Mouse (Mus musculus) kidney, postnatal 36 days (tissue): ENCODE data around the gene Zfp958.
A peak's percentile ranks its signal among the peaks of the same experiment; 100 is the strongest.
"Not testable (repeated sequence)": the region's sequence is repeated elsewhere in the genome, so short reads cannot be mapped to it uniquely, and the experiment has no call there.

ENCODE experiments used
- DNase-seq, 2 experiments: peaks; one replicate each; pipeline ENCODE4 v3.0.0; 2021 to 2022; ENCODE audit warnings: mixed read lengths in 2 of 2

Zfp958 gene

DNA sequence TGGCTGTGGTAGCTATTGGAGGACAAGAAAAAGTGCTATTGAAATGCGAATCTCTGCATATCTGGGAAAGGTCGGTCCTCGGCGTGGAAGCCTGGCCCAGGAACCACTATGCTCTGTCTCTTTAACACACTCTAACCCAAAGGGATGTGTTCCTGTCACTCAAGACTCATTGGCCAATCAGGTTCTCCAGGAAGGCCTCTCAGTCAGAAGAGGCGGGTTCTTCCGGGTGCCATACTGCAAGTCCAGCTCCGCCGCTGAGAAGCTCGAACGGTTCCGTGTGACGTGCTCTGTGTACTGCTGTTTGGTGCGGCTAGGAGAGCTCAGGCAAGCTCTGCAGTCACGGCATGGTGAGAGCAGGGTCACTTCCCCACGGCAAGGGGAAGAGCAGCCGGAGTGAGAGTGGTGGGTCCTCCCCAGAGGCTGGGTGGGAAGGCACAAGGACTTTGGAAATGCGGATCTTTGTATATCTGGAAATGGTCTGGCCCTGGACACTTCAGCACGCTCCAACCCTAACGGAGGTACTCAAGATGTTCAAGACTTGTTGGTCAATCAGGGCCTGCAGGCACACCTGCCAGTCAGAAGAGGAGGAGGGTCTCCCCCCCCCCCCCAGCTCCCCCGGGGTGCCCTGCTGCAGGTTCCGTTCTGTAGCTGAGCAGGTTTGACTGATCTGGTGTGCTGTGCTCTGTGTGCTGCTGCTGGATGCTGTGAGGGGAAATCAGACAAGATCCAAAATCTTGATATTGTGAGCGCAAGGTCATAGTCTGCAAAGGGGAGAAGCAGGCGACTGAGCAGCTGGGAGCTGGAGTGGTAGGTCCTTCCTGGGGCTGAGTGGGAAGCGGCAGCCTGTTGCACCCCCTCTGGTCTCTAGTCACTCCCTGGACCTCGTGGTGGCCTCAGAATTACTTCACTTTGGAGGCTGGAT lies at the start of gene Zfp958:
TSS of gene Zfp958 (plus strand) at position 236 of the 922 bp plus-strand sequence.
- DNase-seq: peak; percentile 95 to 99

DNA sequence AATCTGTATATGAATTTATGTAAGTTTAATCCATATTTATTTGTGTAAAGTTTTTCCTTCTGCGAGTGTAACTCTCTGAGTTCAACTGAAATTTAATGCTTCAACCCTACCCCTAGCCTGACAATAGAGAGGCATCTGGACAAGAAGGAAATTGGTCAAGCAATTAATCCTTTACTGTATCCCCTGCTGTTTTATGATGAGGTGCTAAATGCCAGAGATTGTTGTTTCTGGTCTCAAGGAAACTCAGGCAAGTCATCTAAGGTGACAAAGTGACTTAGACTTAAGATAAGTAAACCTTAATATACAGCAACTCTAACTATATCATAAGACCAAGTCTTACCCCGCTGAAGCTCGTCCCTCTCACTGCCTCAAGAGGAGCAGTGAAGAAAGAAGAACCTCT lies 31.0 kb upstream of the Zfp958 start:
- no peak for DNase-seq

- no peak for DNase-seq
Measured at GRCm38 (mm10) chr8:4582754-4583178, 30.2 kb upstream of the Zfp958 start.

DNA sequence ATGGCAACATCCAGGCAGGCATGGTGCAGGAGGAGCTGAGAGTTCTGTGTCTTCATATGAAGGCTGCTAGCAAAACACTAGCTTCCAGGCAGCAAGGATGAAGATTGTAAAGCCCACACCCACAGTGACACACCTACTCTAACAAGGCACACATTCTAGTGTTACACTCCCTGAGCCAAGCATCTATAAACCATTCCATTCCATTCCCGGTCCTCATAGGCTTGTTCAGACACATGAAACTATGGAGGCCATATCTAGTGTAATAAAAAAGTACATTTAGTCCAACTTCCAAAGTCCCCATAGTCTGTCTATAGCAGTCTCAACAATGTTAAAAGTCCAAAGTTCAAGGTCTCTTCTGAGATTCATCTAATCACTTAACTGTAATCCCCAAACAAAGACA lies 28.3 kb upstream of the Zfp958 start:
- DNase-seq: no peak

GRCm38 (mm10) chr8:4586356-4586755 lies 26.6 kb upstream of the Zfp958 start:
- no peak for DNase-seq

GRCm38 (mm10) chr8:4588165-4589000 lies 24.6 kb upstream of the Zfp958 start:
- DNase-seq: peak; percentile 35 to 38

GRCm38 (mm10) chr8:4608896-4609295 lies 4.1 kb upstream of the Zfp958 start:
- DNase-seq: no peak

DNA sequence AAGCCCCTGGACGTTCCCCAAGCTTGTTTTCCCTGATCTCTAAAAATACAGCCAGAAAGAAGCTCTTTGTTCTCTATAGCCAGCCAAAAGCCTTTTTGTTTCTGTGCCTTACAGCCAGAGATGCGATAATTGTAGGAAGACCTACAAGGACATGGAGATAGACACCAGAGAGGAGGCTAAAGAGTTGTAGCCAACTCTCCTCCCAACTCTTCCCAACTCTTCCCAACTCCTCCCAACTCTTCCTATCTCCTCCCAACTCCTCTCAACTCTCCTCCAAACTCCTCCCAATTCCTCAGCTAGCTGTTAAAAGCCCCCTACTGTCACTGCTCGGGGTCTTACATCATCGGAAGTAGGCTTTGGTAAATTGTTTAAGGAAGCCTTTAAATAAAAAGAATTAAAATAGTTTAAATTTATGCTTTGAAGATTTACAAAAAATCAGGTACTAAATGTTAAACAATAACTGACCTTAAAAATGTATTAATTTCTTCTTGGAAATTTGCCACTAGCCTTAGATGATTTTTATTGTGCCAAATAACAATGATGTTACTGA lies 1.3 kb upstream of the Zfp958 start:
- peak in 1 of 2 experiments; percentile 1 for DNase-seq

DNA sequence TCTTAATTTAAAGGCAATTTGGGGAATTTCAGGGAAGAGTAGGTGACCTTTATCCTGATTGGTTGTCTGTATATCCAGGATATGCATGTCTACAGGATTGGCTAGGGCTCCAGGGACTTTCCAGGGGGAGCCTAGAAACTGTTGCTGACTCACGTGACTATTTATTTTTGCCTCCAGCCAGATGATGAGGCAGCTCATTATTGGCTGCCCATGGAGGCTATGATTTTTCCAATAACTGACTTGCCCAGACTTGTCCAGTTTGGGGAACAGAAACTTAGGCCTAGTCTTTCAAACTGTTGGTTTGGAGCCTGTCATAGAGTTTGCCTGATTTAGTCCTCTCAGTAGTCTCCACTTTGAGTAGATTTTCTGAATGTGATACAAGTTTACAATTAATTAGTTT lies 14.4 kb downstream of the Zfp958 start:
- DNase-seq: no peak

GRCm38 (mm10) chr8:4637071-4637470 lies 24.1 kb downstream of the Zfp958 start:
- DNase-seq: no peak

GRCm38 (mm10) chr8:4642974-4643373 lies 30.0 kb downstream of the Zfp958 start:
- not testable (repeated sequence) for DNase-seq

DNA sequence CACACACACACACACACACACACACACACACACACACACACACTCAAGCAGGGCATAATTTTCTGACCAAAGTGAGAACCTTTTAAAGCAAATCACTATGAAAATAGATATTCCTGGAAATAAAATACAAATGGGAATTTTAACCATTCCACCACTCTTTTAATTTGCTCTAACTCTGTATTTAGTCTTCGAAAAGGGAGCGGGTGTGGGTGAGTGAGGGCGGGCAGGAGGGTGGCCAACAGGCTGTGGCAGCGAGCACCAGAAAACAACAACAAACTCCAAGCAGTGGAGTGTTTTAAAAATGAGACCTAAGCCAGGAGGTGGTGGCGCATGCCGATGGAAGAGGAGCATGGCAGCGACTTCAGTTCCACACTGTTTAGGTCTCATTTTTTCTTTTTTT lies 43.6 kb downstream of the Zfp958 start:
- peak; percentile 45 to 76 for DNase-seq

DNA sequence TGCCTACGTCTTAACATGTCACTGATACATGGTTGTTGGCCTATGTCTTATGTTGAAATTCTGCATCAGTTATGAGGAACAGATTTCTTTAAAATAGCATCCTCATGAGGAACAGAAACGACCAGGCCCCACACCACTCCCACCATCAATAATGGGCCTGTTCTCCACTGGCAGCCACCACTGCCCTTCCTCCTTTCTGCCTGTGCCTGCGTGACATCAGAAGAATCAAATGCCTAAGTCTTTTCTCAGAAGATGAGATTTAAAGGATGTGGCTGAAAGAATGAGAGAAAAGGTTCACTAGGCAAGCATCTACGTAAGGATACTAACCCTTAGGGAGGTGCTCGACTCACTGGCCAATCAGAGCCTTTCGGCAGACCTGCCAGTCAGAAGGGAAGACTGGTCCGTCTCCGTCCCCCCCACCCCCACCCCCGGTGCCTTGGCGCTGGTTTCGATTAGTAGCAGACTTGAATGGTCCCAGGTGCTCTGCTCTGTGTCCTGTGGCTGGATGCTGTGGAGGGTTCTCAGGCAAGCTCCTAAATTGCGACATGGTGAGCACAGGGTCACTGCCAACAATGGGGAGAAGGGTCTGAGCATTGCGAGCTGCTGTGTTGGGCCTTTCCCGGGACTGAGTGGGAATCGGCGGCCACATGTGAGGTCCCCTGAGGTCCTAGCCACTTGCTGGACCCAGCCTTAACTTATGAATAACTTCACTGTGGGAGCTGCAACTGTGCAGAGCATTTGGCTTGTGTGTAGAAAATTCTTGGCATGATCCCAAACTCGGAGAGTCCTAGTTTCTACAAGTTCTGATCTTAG lies 62.4 kb downstream of the Zfp958 start:
- no peak for DNase-seq

DNA sequence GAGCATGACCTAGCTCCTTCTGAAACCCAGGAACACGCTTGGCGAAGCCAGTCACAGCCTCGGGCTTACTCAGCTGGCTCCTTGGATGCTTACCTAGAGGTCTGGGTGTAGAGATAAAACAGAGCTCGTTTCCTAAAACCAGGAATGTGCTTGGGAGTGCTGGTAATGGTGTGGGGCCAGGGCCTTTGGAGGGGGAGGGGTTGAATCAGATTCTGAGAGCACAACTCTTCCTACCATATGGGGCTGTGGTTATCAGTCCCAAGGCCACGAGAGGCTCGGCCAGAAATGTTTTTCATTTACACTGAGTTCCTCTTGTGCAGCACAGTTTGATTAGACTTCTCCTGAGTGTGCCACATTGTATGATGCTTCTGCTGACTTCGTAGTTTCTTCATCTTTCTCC lies 63.6 kb downstream of the Zfp958 start:
- DNase-seq: no peak

DNA sequence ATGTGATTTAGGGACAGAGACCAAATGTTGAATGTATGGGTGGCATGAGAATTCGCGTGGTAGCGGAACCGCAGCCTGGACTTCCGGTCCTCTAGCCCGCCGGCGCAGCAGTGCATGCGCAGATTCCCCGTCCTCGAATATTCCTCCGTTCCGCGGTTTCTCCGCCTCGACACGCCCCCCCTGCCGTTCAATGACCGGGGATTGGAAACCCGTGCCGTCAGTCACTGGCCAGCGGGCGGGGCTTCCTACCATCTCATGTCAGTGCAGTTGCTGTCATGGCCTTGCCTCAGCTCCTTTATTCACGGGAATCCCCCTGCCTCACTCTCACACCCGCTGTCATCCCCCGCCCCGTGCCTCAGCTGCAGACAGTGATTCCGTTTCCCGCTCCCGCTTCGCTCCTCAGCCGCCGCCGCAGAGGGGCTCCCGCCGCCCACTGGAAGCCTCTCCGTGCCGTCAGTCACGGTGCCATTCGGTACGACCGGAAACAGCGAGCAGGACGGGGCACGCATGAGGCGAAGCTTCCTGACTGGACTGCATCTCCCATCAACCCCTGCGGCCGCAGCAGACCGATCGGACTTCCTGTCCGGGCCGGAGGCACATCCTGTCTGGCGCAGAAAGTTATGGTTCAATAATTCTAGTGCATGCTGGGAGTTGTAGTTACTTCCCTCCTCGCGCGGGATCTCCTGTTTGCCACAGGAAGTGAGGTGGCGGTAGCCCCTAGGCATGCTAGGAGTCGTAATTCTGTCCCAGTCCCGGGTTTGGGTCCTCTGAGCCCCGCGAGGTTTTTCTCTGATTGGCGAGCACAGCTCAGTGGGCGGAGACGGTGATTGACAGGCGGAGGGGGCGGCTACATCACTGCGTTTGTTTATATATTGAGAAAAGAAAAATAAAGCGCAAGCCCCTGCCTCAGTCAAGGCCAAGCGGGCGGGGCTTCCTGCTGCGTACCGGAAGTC lies 64.6 kb downstream of the Zfp958 start:
- DNase-seq: peak; percentile 99

- DNase-seq: peak; percentile 89 to 95
Measured at GRCm38 (mm10) chr8:4678218-4678907, 65.4 kb downstream of the Zfp958 start.

GRCm38 (mm10) chr8:4678908-4679545 lies 66.1 kb downstream of the Zfp958 start:
- DNase-seq: no peak

DNA sequence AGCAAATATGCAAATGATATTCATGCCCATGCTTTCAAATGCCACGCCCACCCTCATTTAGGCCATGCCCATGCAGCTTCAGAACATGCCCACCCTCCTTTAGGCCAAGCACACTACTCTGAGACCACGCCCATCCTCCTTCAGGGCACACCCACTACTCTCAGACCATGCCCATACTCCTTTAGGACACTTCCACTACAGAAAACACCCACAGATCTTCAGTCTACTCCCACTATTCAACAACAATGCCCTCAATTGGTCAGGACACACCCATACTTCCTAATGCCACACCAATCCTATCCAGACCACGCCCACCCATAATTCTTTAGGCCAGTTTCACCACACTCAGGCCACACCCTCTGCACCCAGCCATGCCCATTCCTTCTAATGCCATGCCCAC lies 66.8 kb downstream of the Zfp958 start:
- no peak for DNase-seq
